Mouse (Mus musculus) forebrain, embryonic 14.5 days (tissue): ENCODE measurements around the gene Ahnak. TPM values are rescaled to one million over a fixed set of nuclear protein-coding genes. Genes with fewer than 3 reads are reported as not detected.
A peak's percentile ranks its signal among the peaks of the same experiment; 100 is the strongest.

ENCODE experiments used
- ATAC-seq: fragments of 200-750 bp; cut with Nextera tagmentation; 2 replicates; pipeline ENCODE4 v1.8.0; 2017; ENCODE audit warnings: mild to moderate bottlenecking, moderate library complexity
- DNase-seq: peaks from one replicate; pipeline ENCODE4 v3.0.0-alpha.2; 2015; ENCODE audit warnings: low spot score
- H3K27ac ChIP-seq: fragments of 300-500 bp; sonication (generic); 2 replicates; pipeline ENCODE4 v1.5.1; 2014; ENCODE audit warnings: low read depth, mild to moderate bottlenecking, control low read depth, low read length, moderate library complexity
- H3K27me3 ChIP-seq: fragments of 300-500 bp; sonication (generic); replicated peaks from 2 replicates; pipeline ENCODE4 v1.6.1; 2014; ENCODE audit warnings: low read length, control low read depth, mixed read lengths; ENCODE audit not compliant: control insufficient read depth, insufficient read depth
- H3K36me3 ChIP-seq: fragments of 300-500 bp; sonication (generic); 2 replicates; pipeline ENCODE4 v1.6.1; 2014; ENCODE audit warnings: low read length, control low read depth; ENCODE audit not compliant: control insufficient read depth, insufficient read depth
- H3K4me1 ChIP-seq: fragments of 300-500 bp; sonication (generic); 2 replicates; pipeline ENCODE4 v1.6.1; 2014; ENCODE audit warnings: antibody characterized with exemption, low read length, control low read depth; ENCODE audit not compliant: control insufficient read depth, insufficient read depth
- H3K4me2 ChIP-seq: fragments of 300-500 bp; sonication (generic); 2 replicates; pipeline ENCODE4 v1.6.1; 2014; ENCODE audit warnings: mild to moderate bottlenecking, control low read depth, low read length
- H3K4me3 ChIP-seq: fragments of 300-500 bp; sonication (generic); 2 replicates; pipeline ENCODE4 v1.5.1; 2014; ENCODE audit warnings: low read depth, low read length, control low read depth
- H3K9ac ChIP-seq: fragments of 300-500 bp; sonication (generic); 2 replicates; pipeline ENCODE4 v1.6.1; 2014; ENCODE audit warnings: mild to moderate bottlenecking, low read length, control low read depth, moderate library complexity
- H3K9me3 ChIP-seq: fragments of 300-500 bp; sonication (generic); replicated peaks from 2 replicates; pipeline ENCODE4 v1.6.1; 2016; ENCODE audit warnings: low read length, control low read depth, mixed read lengths; ENCODE audit not compliant: control insufficient read depth
- WGBS: fragments of 180-500 bp; shearing (Covaris S2); extraction: QIAGEN DNeasy Blood & Tissue Kit; methylation state at CpG from one replicate; pipeline ENCODE4 v1.1.7; 2014; 5-methylcytosine and 5-hydroxymethylcytosine counted together
- polyA plus RNA-seq: library from polyadenylated mRNA; unstranded; fragments of >200 nt; fragmentation: Nextera tagmentation; extraction: Ambion mirVana; gene quantifications from 2 replicates; pipeline ENCODE4 v1.2.1, GENCODE M21; 2014

Gene Ahnak
- polyA plus RNA-seq, 1 experiment from 2014 or later, result 2.6 TPM

GRCm38 (mm10) chr19:9097441-9097840, 108.4 kb downstream of the Ahnak start:
- WGBS, result 53% methylated on average over 13 of the region's 13 CpGs
- no peaks in the 10 kb centered on the region for H3K36me3 ChIP-seq
- no peak overlapping the region for H3K9ac ChIP-seq
- H3K27me3 ChIP-seq, result no peaks in the 10 kb centered on the region
- H3K9me3 ChIP-seq, result no peaks in the 10 kb centered on the region
- DNase-seq, result peak; percentile 42
- no peak overlapping the region for H3K27ac ChIP-seq
- no peak overlapping the region for H3K4me3 ChIP-seq
- ATAC-seq, result no peak
- no peaks in the 10 kb centered on the region for H3K4me1 ChIP-seq
- H3K4me2 ChIP-seq, result no peak overlapping the region

- DNase-seq (no peak), ATAC-seq (no peak)
- Histone ChIP-seq H3K27me3 (no peaks in the 10 kb centered on the region), H3K4me1 (no peaks in the 10 kb centered on the region), H3K9ac (no peak overlapping the region), H3K4me2 (no peak overlapping the region), H3K9me3 (no peaks in the 10 kb centered on the region), H3K4me3 (no peak overlapping the region), H3K27ac (no peak overlapping the region), H3K36me3 (no peaks in the 10 kb centered on the region)
- 89% methylated on average over 8 of the region's 8 CpGs for WGBS
Measured at GRCm38 (mm10) chr19:9099751-9100150, 110.7 kb downstream of the Ahnak start.

- no peaks in the 10 kb centered on the region for H3K27me3 ChIP-seq
- H3K4me2 ChIP-seq, result no peak overlapping the region
- DNase-seq (no peak), ATAC-seq (no peak)
- no peaks in the 10 kb centered on the region for H3K4me1 ChIP-seq
- H3K9ac ChIP-seq, result no peak overlapping the region
- no peaks in the 10 kb centered on the region for H3K9me3 ChIP-seq
- no peaks in the 10 kb centered on the region for H3K36me3 ChIP-seq
- no peak overlapping the region for H3K27ac ChIP-seq
- no peak overlapping the region for H3K4me3 ChIP-seq
- 87% methylated on average over 17 of the region's 17 CpGs for WGBS
Measured at GRCm38 (mm10) chr19:9100297-9101061, 111.4 kb downstream of the Ahnak start.

DNA sequence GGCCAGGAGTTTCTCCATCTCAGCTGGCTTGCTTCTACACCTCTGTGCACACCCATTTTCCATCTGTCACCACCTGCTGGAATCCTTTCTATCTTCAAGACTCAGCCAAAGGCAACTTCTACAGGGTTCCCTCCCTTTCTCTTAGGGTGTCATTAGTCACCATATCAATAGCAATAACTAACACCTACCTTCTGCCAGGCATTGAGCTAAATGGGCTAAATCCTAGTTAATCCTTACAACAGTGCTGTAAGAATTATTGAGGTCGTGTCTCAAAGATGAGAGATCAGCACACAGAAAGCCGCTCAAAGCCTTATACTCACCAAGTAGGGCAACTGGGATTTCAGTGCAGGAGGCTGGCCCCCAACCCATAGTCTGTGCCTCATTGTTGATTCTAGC, 112.0 kb downstream of the Ahnak start:
- no peak overlapping the region for H3K4me3 ChIP-seq
- no peaks in the 10 kb centered on the region for H3K4me1 ChIP-seq
- H3K36me3 ChIP-seq, result no peaks in the 10 kb centered on the region
- H3K27ac ChIP-seq, result no peak overlapping the region
- WGBS, result 63% methylated on average over 2 of the region's 2 CpGs
- no peak overlapping the region for H3K9ac ChIP-seq
- DNase-seq (no peak), ATAC-seq (no peak)
- H3K9me3 ChIP-seq, result no peaks in the 10 kb centered on the region
- H3K4me2 ChIP-seq, result no peak overlapping the region
- H3K27me3 ChIP-seq, result no peaks in the 10 kb centered on the region

- Histone ChIP-seq H3K9me3 (no peaks in the 10 kb centered on the region), H3K4me2 (no peak overlapping the region), H3K4me1 (no peaks in the 10 kb centered on the region), H3K36me3 (no peaks in the 10 kb centered on the region), H3K27ac (no peak overlapping the region), H3K9ac (no peak overlapping the region), H3K27me3 (no peaks in the 10 kb centered on the region), H3K4me3 (no peak overlapping the region)
- 81% methylated on average over 4 of the region's 4 CpGs for WGBS
- DNase-seq, result no peak
- ATAC-seq, result no peak
Measured at GRCm38 (mm10) chr19:9103986-9104385, 114.9 kb downstream of the Ahnak start.

GRCm38 (mm10) chr19:9105101-9105685, 116.1 kb downstream of the Ahnak start:
- ATAC-seq (no peak), DNase-seq (no peak)
- Histone ChIP-seq H3K27me3 (no peaks in the 10 kb centered on the region), H3K9me3 (no peaks in the 10 kb centered on the region), H3K4me2 (no peak overlapping the region), H3K4me3 (no peak overlapping the region), H3K9ac (no peak overlapping the region), H3K36me3 (no peaks in the 10 kb centered on the region), H3K4me1 (no peaks in the 10 kb centered on the region), H3K27ac (no peak overlapping the region)
- WGBS, result 61% methylated on average over 3 of the region's 3 CpGs

DNA sequence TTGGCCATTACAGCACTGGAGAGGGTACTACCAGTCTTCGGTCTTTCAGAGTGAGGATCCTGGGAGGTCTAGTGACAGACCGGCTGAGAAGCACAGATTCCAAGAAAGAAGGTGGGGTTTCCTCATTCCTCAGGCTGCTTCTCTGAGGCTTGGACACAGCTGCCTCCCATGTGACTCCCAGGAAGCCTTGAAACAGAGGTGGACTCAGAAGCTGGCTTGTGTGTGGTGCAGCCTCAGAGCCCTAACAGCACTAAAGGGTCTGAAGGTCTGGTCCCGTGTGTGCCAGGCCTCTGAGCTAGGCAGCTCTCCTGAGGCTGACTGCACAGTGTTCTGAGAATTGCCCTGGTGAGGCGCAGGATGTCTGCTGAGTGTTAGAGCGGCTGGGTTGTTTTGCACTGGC, 117.0 kb downstream of the Ahnak start:
- 73% methylated on average over 5 of the region's 5 CpGs for WGBS
- Histone ChIP-seq H3K4me3 (no peak overlapping the region), H3K4me2 (no peak overlapping the region), H3K36me3 (no peaks in the 10 kb centered on the region; the same call in 1 of the 2 replicates), H3K27ac (no peak overlapping the region), H3K9ac (no peak overlapping the region), H3K9me3 (no peaks in the 10 kb centered on the region), H3K27me3 (no peaks in the 10 kb centered on the region), H3K4me1 (no peaks in the 10 kb centered on the region)
- no peak for DNase-seq
- ATAC-seq, result no peak

DNA sequence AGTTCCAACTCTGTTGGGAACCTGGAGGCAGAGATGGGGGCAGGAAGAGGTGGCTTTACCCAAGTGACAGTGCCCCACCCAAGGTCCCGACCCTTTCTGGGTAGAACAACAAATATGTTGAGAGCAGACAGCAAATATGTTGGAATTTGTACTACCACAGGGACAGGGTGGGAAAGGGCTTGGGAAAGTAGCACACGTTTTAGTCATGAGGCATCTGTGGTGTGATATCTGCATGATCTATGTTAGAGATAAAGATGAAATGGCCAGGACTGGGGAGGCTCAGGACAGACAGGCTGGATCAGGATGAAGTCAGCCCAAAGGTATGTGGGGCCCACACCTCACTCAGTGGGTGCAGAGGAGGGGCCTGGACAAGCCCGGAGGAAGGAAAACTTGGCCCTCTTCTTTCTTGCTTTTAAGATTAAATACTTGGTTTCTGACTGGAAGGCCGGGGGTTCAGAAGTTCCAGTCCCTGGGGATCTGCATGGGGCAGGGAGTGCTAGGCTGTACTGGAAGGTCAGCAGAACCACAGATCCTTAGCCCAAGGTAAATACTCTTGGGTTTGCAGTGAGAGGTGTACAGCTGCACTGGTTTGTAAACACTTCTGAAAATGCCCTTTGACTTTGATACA, 117.8 kb downstream of the Ahnak start:
- no peaks in the 10 kb centered on the region for H3K9me3 ChIP-seq
- ATAC-seq, result no peak
- no peak overlapping the region for H3K4me3 ChIP-seq
- H3K4me1 ChIP-seq, result no peaks in the 10 kb centered on the region
- no peaks in the 10 kb centered on the region; the same call in none of the 2 replicates for H3K36me3 ChIP-seq
- 69% methylated on average over 4 of the region's 4 CpGs for WGBS
- no peak for DNase-seq
- no peaks in the 10 kb centered on the region for H3K27me3 ChIP-seq
- no peak overlapping the region for H3K4me2 ChIP-seq
- no peak overlapping the region for H3K9ac ChIP-seq
- H3K27ac ChIP-seq, result no peak overlapping the region

DNA sequence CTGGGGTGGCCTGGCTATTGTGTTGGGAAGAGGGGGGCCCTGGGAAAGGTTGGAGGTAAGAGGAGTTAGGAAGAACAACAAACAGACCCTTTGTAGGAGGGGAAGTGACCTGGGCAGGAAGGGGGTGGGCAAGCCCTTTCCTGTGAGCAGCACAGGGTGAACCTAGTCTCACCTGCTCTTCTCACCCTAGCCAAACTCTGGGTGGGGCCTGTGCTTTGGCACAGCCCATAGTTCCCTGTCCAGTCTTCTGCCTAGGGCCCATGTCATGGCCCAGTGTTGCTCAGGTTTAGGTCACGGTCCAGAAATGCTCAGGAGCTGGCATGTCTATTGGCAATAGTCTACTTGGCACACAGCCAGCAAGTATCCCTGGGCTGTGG, 118.3 kb downstream of the Ahnak start:
- peaks cover under 1% of the 10 kb centered on the region for H3K36me3 ChIP-seq
- no peaks in the 10 kb centered on the region for H3K27me3 ChIP-seq
- ATAC-seq (no peak), DNase-seq (no peak)
- no peak overlapping the region for H3K9ac ChIP-seq
- 59% methylated on average over 1 of the region's 1 CpGs for WGBS
- H3K4me1 ChIP-seq, result no peaks in the 10 kb centered on the region
- H3K4me3 ChIP-seq, result no peak overlapping the region
- H3K4me2 ChIP-seq, result no peak overlapping the region
- no peaks in the 10 kb centered on the region for H3K9me3 ChIP-seq
- H3K27ac ChIP-seq, result no peak overlapping the region
